Mouse (Mus musculus) lung, embryonic 16.5 days (tissue): ENCODE data around the gene Exoc4. TPM values are rescaled to one million over a fixed set of nuclear protein-coding genes. Genes with fewer than 3 reads are reported as not detected.

Experiments
- ATAC-seq: fragments of 200-750 bp; cut with Nextera tagmentation; 2 replicates; pipeline ENCODE4 v1.8.0; 2017; ENCODE audit warnings: low read depth, mild to moderate bottlenecking, moderate library complexity
- H3K27ac ChIP-seq: fragments of 300-500 bp; sonication (generic); 2 replicates; pipeline ENCODE4 v1.5.1; 2014; ENCODE audit warnings: mild to moderate bottlenecking, control low read depth, low read length
- H3K27me3 ChIP-seq: fragments of 300-500 bp; sonication (generic); 2 replicates; pipeline ENCODE4 v1.6.1; 2014; ENCODE audit warnings: low read depth, low read length, mixed read lengths; ENCODE audit not compliant: control insufficient read depth, insufficient read depth
- H3K36me3 ChIP-seq: fragments of 300-500 bp; sonication (generic); 2 replicates; pipeline ENCODE4 v1.6.1; 2014; ENCODE audit warnings: low read length; ENCODE audit not compliant: control insufficient read depth, insufficient read depth
- H3K4me1 ChIP-seq: fragments of 300-500 bp; sonication (generic); replicated peaks from 2 replicates; pipeline ENCODE4 v1.6.1; 2014; ENCODE audit warnings: low read length, mixed read lengths; ENCODE audit not compliant: control insufficient read depth, insufficient read depth
- H3K4me2 ChIP-seq: fragments of 300-500 bp; sonication (generic); 2 replicates; pipeline ENCODE4 v1.6.1; 2014; ENCODE audit warnings: low read depth, low read length, control low read depth
- H3K4me3 ChIP-seq: fragments of 300-500 bp; sonication (generic); 2 replicates; pipeline ENCODE4 v1.5.1; 2014; ENCODE audit warnings: mild to moderate bottlenecking, low read length, control low read depth
- H3K9ac ChIP-seq: fragments of 300-500 bp; sonication (generic); 2 replicates; pipeline ENCODE4 v1.6.1; 2014; ENCODE audit warnings: low read length, control low read depth
- H3K9me3 ChIP-seq: fragments of 300-500 bp; sonication (generic); 2 replicates; pipeline ENCODE4 v1.6.1; 2016; ENCODE audit warnings: low read length; ENCODE audit not compliant: control insufficient read depth
- WGBS: fragments of 180-500 bp; shearing (Covaris S2); extraction: QIAGEN DNeasy Blood & Tissue Kit; methylation state at CpG from one replicate; pipeline ENCODE4 v1.1.7; 2014; 5-methylcytosine and 5-hydroxymethylcytosine counted together
- polyA plus RNA-seq: library from polyadenylated mRNA; unstranded; fragments of >200 nt; fragmentation: Nextera tagmentation; extraction: Ambion mirVana; gene quantifications from 2 replicates; pipeline ENCODE4 v1.2.1, GENCODE M21; 2015

Exoc4 gene
- polyA plus RNA-seq, result 36.8 and 38.7 TPM in 2 replicates

GRCm38 (mm10) chr6:33248894-33249758 lies at the start of gene Exoc4:
Gene Exoc4, plus strand, starts transcription at chr6:33249085.
- H3K36me3 ChIP-seq, result no peaks in the 10 kb centered on the region
- peak within 1 kb of the TSS; percentile 83 for H3K4me2 ChIP-seq
- no peaks in the 10 kb centered on the region for H3K27me3 ChIP-seq
- peak; percentile 100 for ATAC-seq
- H3K4me1 ChIP-seq, result 0 out of 2 replicates have a peak, but pooled peaks cover 3% of the 10 kb centered on the region
- H3K9ac ChIP-seq, result peak within 1 kb of the TSS; percentile 86
- H3K4me3 ChIP-seq, result peak within 1 kb of the TSS; percentile 93
- no peak within 1 kb of the TSS for H3K27ac ChIP-seq
- WGBS, result 3% methylated on average over 34 of the region's 34 CpGs
- no peaks in the 10 kb centered on the region for H3K9me3 ChIP-seq

- 88% methylated on average over 3 of the region's 3 CpGs for WGBS
- Histone ChIP-seq H3K9ac (no peak overlapping the region), H3K27me3 (no peaks in the 10 kb centered on the region), H3K27ac (no peak overlapping the region), H3K4me2 (no peak overlapping the region), H3K36me3 (no peaks in the 10 kb centered on the region), H3K9me3 (no peaks in the 10 kb centered on the region), H3K4me3 (no peak overlapping the region), H3K4me1 (no peaks in the 10 kb centered on the region)
- ATAC-seq, result no peak
These were observed 30.1 kb upstream of the Exoc4 start for GRCm38 (mm10) chr6:33218780-33219179.

- H3K27me3 ChIP-seq, result no peaks in the 10 kb centered on the region
- no peaks in the 10 kb centered on the region; the same call in 1 of the 2 replicates for H3K4me1 ChIP-seq
- H3K4me2 ChIP-seq, result no peak overlapping the region
- H3K27ac ChIP-seq, result no peak overlapping the region
- no peak overlapping the region for H3K4me3 ChIP-seq
- no peak overlapping the region for H3K9ac ChIP-seq
- no peaks in the 10 kb centered on the region for H3K9me3 ChIP-seq
- 48% methylated on average over 1 of the region's 1 CpGs for WGBS
- ATAC-seq, result peak; percentile 68
- no peaks in the 10 kb centered on the region for H3K36me3 ChIP-seq
These were observed 22.2 kb upstream of the Exoc4 start for GRCm38 (mm10) chr6:33226700-33227099.

- peak overlapping the region; percentile 32 for H3K27ac ChIP-seq
- no peaks in the 10 kb centered on the region for H3K27me3 ChIP-seq
- ATAC-seq, result no peak
- H3K4me2 ChIP-seq, result no peak overlapping the region
- no peak overlapping the region for H3K9ac ChIP-seq
- no peak overlapping the region for H3K4me3 ChIP-seq
- no peaks in the 10 kb centered on the region; the same call in 1 of the 2 replicates for H3K4me1 ChIP-seq
- WGBS, result 42% methylated on average over 8 of the region's 8 CpGs
- no peaks in the 10 kb centered on the region for H3K9me3 ChIP-seq
- no peaks in the 10 kb centered on the region for H3K36me3 ChIP-seq
These were observed 21.5 kb upstream of the Exoc4 start for GRCm38 (mm10) chr6:33227371-33227770.

- Histone ChIP-seq H3K4me1 (no peaks in the 10 kb centered on the region), H3K27me3 (no peaks in the 10 kb centered on the region), H3K9me3 (no peaks in the 10 kb centered on the region), H3K4me3 (no peak overlapping the region), H3K9ac (no peak overlapping the region), H3K36me3 (no peaks in the 10 kb centered on the region), H3K27ac (no peak overlapping the region), H3K4me2 (no peak overlapping the region)
- ATAC-seq, result no peak
These were observed 7.6 kb upstream of the Exoc4 start for GRCm38 (mm10) chr6:33241250-33241649.

- no peak overlapping the region for H3K9ac ChIP-seq
- H3K9me3 ChIP-seq, result no peaks in the 10 kb centered on the region
- H3K4me3 ChIP-seq, result no peak overlapping the region
- H3K27me3 ChIP-seq, result no peaks in the 10 kb centered on the region
- no peaks in the 10 kb centered on the region for H3K4me1 ChIP-seq
- H3K36me3 ChIP-seq, result no peaks in the 10 kb centered on the region
- WGBS, result 57% methylated on average over 3 of the region's 3 CpGs
- no peak overlapping the region for H3K27ac ChIP-seq
- H3K4me2 ChIP-seq, result no peak overlapping the region
- ATAC-seq, result no peak
These were observed 4.3 kb upstream of the Exoc4 start for GRCm38 (mm10) chr6:33244546-33244945.

- no peaks in the 10 kb centered on the region for H3K27me3 ChIP-seq
- no peak for ATAC-seq
- no peaks in the 10 kb centered on the region for H3K36me3 ChIP-seq
- H3K9ac ChIP-seq, result no peak overlapping the region
- WGBS, result 78% methylated on average over 5 of the region's 5 CpGs
- H3K4me3 ChIP-seq, result no peak overlapping the region
- no peaks in the 10 kb centered on the region for H3K9me3 ChIP-seq
- H3K4me1 ChIP-seq, result 0 out of 2 replicates have a peak, but pooled peaks cover 3% of the 10 kb centered on the region
- no peak overlapping the region for H3K4me2 ChIP-seq
- no peak overlapping the region for H3K27ac ChIP-seq
These were observed 1.7 kb upstream of the Exoc4 start for GRCm38 (mm10) chr6:33247146-33247545.

- ATAC-seq, result no peak
- 82% methylated on average over 23 of the region's 23 CpGs for WGBS
- Histone ChIP-seq H3K27me3 (no peaks in the 10 kb centered on the region), H3K36me3 (no peaks in the 10 kb centered on the region), H3K4me2 (no peak overlapping the region), H3K4me3 (no peak overlapping the region), H3K4me1 (0 out of 2 replicates have a peak, but pooled peaks cover 3% of the 10 kb centered on the region), H3K27ac (no peak overlapping the region), H3K9ac (no peak overlapping the region), H3K9me3 (no peaks in the 10 kb centered on the region)
These were observed 1.1 kb upstream of the Exoc4 start for GRCm38 (mm10) chr6:33247576-33248355.

GRCm38 (mm10) chr6:33256638-33257037 lies 7.8 kb downstream of the Exoc4 start:
- Histone ChIP-seq H3K4me2 (no peak overlapping the region), H3K36me3 (no peaks in the 10 kb centered on the region), H3K27me3 (no peaks in the 10 kb centered on the region), H3K9ac (no peak overlapping the region), H3K4me1 (no peaks in the 10 kb centered on the region), H3K9me3 (no peaks in the 10 kb centered on the region), H3K27ac (no peak overlapping the region), H3K4me3 (no peak overlapping the region)
- no peak for ATAC-seq
- WGBS, result 74% methylated on average over 4 of the region's 4 CpGs
